In genomic region chr3:37350386-37350785, GRCm38 (mm10) we compare ENCODE assay signal across 1 mouse cellular context.
A peak's percentile ranks its signal among the peaks of the same experiment; 100 is the strongest.
TF ChIP-seq lines count a peak whose summit lies in the region.

No protein-coding gene starts in this region.

TF ChIP-seq in MEL, 35 proteins besides CTCF, POLR2A, EP300 and RAD21 (continued from another document):
- TF ChIP-seq MAFK (IDR thresholded peaks at IDR 0.05; ENCODE audit: borderline replicate concordance, low read depth, low read length) = peak; percentile 34; the same call in 1 of the 2 replicates
- peak; percentile 77 for TF ChIP-seq TAL1 (IDR thresholded peaks at IDR 0.05; ENCODE audit: low read length)
- TF ChIP-seq CHD1 (IDR thresholded peaks at IDR 0.05; ENCODE audit: low read depth, low read length) = no peak
- peak; percentile 62 for TF ChIP-seq RCOR1 (IDR thresholded peaks at IDR 0.05; ENCODE audit: low read depth, low read length)
- peak; percentile 58; the same call in 1 of the 2 replicates for TF ChIP-seq MXI1 (IDR thresholded peaks at IDR 0.05; ENCODE audit: low read depth, low read length)
- TF ChIP-seq NELFE (IDR thresholded peaks at IDR 0.05; ENCODE audit: low read depth, low read length) = no peak
- TF ChIP-seq E2F4 (IDR thresholded peaks at IDR 0.05; ENCODE audit: borderline replicate concordance, low read depth, low read length) = no peak
- TF ChIP-seq CHD2 (IDR thresholded peaks at IDR 0.05; ENCODE audit: low read length) = no peak
- TF ChIP-seq ELF1 (IDR thresholded peaks at IDR 0.05; ENCODE audit: low read depth, low read length) = peak; percentile 35; the same call in 1 of the 2 replicates
- peak; percentile 42; the same call in 1 of the 2 replicates for TF ChIP-seq BHLHE40 (IDR thresholded peaks at IDR 0.05; ENCODE audit: borderline replicate concordance, low read depth, low read length)
- TF ChIP-seq ETS1 (IDR thresholded peaks at IDR 0.05; ENCODE audit: low read depth, low read length) = peak; percentile 81
- TF ChIP-seq SMC3 (IDR thresholded peaks at IDR 0.05; ENCODE audit: low read depth, low read length) = no peak
- TF ChIP-seq TCF12 (IDR thresholded peaks at IDR 0.05; ENCODE audit: low read depth, low read length) = peak; percentile 92
- peak; percentile 42; the same call in 1 of the 2 replicates for TF ChIP-seq SIN3A (IDR thresholded peaks at IDR 0.05; ENCODE audit: low read length)
- no peak for TF ChIP-seq UBTF (IDR thresholded peaks at IDR 0.05; ENCODE audit: borderline replicate concordance, insufficient read depth, low read depth, low read length)
TF ChIP-seq in MEL: peak in this region for 11.
